Mouse (Mus musculus): ENCODE measurements around the gene Ptpn13. TPM values are rescaled to one million over a fixed set of nuclear protein-coding genes. Genes with fewer than 3 reads are reported as not detected.

The Ptpn13 gene
- polyA plus RNA-seq, 1 experiment: 7.6 TPM

DNA sequence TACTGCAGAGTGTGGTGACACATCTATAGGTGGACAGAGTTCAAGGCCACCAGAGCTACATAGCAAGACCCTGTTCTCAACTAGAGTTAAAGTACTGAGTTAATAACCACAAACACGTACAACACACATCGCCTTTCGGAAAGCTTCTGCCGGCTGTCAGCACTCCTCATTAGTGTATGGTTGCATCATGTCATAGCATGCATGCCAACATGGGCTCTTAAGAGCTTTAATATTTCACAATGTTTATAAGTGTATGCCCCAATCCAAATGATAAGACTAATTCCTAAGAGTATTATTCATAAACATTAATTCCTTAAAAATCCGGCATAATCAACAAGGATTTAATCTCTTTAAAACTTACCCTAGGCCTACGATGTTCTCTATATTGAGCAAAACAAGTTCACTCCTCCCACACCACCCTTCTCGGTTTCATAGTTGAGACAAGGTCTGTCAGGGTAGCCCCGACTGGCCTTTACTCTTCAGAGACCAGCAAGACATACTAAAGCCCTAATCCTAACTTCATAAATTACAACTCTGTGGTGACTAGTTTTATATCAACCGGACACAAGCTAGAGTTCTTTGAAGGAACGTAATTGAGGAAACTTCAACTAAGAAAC, 186.0 kb downstream of the Ptpn13 start:
- H3K4me3 ChIP-seq (ENCODE audit: control insufficient read depth, insufficient read depth, low read length): no peak overlapping the region
- DNase-seq: no peak
- H3K27ac ChIP-seq (ENCODE audit: control insufficient read depth, insufficient read depth, low read length): no peak overlapping the region
- TF ChIP-seq POLR2A (IDR thresholded peaks at IDR 0.05; ENCODE audit: control insufficient read depth, extremely low read depth, insufficient read depth, low read length, poor library complexity) (no peak), CTCF (IDR thresholded peaks at IDR 0.05; ENCODE audit: borderline replicate concordance, control insufficient read depth, extremely low read depth, insufficient read depth, low read length, poor library complexity) (no peak)
- no peaks in the 10 kb centered on the region for H3K27me3 ChIP-seq (ENCODE audit: control insufficient read depth, insufficient read depth, low read length)
- no peaks in the 10 kb centered on the region for H3K36me3 ChIP-seq (ENCODE audit: control insufficient read depth, insufficient read depth, low read length)
- 93% methylated on average over 10 of the region's 10 CpGs for WGBS
- H3K4me1 ChIP-seq (replicated peaks; ENCODE audit: control insufficient read depth, insufficient read depth, low read length): no peaks in the 10 kb centered on the region

DNA sequence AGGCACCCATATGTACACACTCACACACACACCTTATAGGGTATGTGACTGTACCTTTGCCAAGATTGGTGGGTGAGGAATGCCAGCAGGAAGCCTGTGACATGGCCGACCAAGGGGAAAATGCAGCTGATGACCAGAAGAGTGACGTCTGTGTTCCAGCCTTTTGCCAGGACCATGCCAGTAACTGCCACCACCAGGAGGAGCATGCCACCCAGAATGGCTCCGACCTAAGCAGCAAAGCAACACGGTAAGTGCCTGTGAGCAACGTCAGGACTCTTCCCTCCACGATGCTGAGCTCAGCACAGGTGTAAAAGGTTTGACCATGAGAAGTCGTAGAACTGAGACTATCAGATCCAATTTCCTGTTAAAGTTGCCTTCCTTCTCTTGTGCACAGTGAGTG, 187.3 kb downstream of the Ptpn13 start:
- H3K4me3 ChIP-seq (ENCODE audit: control insufficient read depth, insufficient read depth, low read length): no peak overlapping the region
- H3K27ac ChIP-seq (ENCODE audit: control insufficient read depth, insufficient read depth, low read length): no peak overlapping the region
- H3K4me1 ChIP-seq (replicated peaks; ENCODE audit: control insufficient read depth, insufficient read depth, low read length): no peaks in the 10 kb centered on the region
- H3K27me3 ChIP-seq (ENCODE audit: control insufficient read depth, insufficient read depth, low read length): no peaks in the 10 kb centered on the region
- H3K36me3 ChIP-seq (ENCODE audit: control insufficient read depth, insufficient read depth, low read length): no peaks in the 10 kb centered on the region
- WGBS: 90% methylated on average over 7 of the region's 7 CpGs
- DNase-seq: no peak
- TF ChIP-seq POLR2A (IDR thresholded peaks at IDR 0.05; ENCODE audit: control insufficient read depth, extremely low read depth, insufficient read depth, low read length, poor library complexity): no peak
- TF ChIP-seq CTCF (IDR thresholded peaks at IDR 0.05; ENCODE audit: borderline replicate concordance, control insufficient read depth, extremely low read depth, insufficient read depth, low read length, poor library complexity): no peak

DNA sequence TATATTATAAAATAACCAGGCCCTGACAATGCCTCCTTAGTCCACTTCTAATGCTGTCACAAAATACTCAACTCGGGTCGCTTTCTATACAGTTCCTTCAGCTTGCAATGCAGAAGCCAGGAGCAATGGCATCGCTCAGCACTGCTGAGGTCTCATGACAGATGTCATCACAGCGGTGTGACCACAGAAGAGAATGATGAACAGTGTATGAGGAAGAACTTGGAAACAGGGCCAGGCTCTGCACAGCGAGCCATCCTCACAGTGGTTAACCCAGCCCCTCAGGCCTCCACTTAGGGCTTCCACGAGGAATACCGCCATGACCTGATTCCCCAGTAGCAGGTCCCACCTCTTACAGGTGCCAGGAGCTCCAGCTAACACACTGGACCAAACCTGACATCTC, 189.4 kb downstream of the Ptpn13 start:
- Histone ChIP-seq H3K27ac (ENCODE audit: control insufficient read depth, insufficient read depth, low read length) (no peak overlapping the region), H3K4me1 (replicated peaks; ENCODE audit: control insufficient read depth, insufficient read depth, low read length) (no peaks in the 10 kb centered on the region), H3K4me3 (ENCODE audit: control insufficient read depth, insufficient read depth, low read length) (no peak overlapping the region), H3K36me3 (ENCODE audit: control insufficient read depth, insufficient read depth, low read length) (no peaks in the 10 kb centered on the region), H3K27me3 (ENCODE audit: control insufficient read depth, insufficient read depth, low read length) (no peaks in the 10 kb centered on the region)
- no peak for TF ChIP-seq POLR2A (IDR thresholded peaks at IDR 0.05; ENCODE audit: control insufficient read depth, extremely low read depth, insufficient read depth, low read length, poor library complexity)
- TF ChIP-seq CTCF (IDR thresholded peaks at IDR 0.05; ENCODE audit: borderline replicate concordance, control insufficient read depth, extremely low read depth, insufficient read depth, low read length, poor library complexity): no peak
- no peak for DNase-seq
- 77% methylated on average over 7 of the region's 7 CpGs for WGBS

DNA sequence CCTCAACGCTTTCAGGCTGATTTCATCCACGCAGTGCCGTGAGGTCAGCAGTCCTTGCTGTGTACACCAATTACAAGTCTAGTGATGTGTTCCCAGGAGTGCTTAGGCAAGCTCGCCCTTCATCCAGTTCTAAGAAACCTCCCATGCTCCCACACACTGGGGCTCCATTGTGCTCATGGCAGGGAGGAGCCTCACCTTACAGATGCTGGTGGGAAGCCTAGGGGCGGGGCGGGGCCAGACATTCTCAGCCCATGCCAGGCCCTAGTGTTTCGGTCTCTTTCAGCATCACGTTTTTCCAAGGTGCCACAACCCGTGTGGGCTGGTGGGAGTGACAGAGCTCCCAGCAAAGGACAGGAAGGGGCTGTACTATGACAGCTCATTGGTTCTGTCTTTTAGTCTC, 192.2 kb downstream of the Ptpn13 start:
- 94% methylated on average over 9 of the region's 9 CpGs for WGBS
- H3K36me3 ChIP-seq (ENCODE audit: control insufficient read depth, insufficient read depth, low read length): no peaks in the 10 kb centered on the region
- TF ChIP-seq CTCF (IDR thresholded peaks at IDR 0.05; ENCODE audit: borderline replicate concordance, control insufficient read depth, extremely low read depth, insufficient read depth, low read length, poor library complexity) (no peak), POLR2A (IDR thresholded peaks at IDR 0.05; ENCODE audit: control insufficient read depth, extremely low read depth, insufficient read depth, low read length, poor library complexity) (no peak)

DNA sequence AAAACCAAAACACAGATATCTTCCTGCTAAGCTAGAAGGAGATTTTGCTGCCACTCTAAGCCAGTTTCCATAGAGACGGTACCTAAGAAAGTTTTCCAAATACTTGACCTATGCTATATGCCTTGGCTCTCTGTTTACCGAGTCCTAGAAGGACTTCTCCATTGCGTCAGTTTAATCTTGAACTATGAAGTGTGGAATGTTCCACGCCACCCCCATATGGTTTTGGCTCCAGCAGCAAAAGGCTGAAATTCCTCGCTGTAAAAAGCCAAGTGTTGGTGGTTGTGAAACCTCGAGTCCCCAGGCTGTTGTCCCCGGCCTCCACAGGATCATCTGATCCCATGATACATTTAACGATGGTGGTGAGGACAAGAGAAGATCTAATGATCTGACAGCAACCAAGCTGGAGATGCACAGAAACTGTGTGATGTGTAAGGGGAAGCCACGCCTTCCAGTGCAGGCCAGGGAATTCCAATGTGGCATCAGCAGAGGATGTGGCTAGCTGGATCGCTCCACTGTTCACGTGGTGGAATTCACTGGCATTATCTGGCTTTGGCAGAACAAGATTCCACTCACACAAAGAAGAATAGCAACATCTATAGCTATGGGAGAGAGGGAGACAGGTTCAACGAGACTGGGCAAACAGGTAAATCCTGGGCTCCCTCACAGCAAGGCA, 195.4 kb downstream of the Ptpn13 start:
- Histone ChIP-seq H3K27me3 (ENCODE audit: control insufficient read depth, insufficient read depth, low read length) (no peaks in the 10 kb centered on the region), H3K4me3 (ENCODE audit: control insufficient read depth, insufficient read depth, low read length) (no peak overlapping the region), H3K4me1 (replicated peaks; ENCODE audit: control insufficient read depth, insufficient read depth, low read length) (no peaks in the 10 kb centered on the region), H3K36me3 (ENCODE audit: control insufficient read depth, insufficient read depth, low read length) (no peaks in the 10 kb centered on the region), H3K27ac (ENCODE audit: control insufficient read depth, insufficient read depth, low read length) (no peak overlapping the region)
- TF ChIP-seq CTCF (IDR thresholded peaks at IDR 0.05; ENCODE audit: borderline replicate concordance, control insufficient read depth, extremely low read depth, insufficient read depth, low read length, poor library complexity) (no peak), POLR2A (IDR thresholded peaks at IDR 0.05; ENCODE audit: control insufficient read depth, extremely low read depth, insufficient read depth, low read length, poor library complexity) (no peak)
- DNase-seq: no peak
- 91% methylated on average over 12 of the region's 12 CpGs for WGBS

More for the DNA sequence above, 192.2 kb downstream of the Ptpn13 start:
- Histone ChIP-seq H3K4me3 (ENCODE audit: control insufficient read depth, insufficient read depth, low read length) (no peak overlapping the region), H3K27me3 (ENCODE audit: control insufficient read depth, insufficient read depth, low read length) (no peaks in the 10 kb centered on the region), H3K27ac (ENCODE audit: control insufficient read depth, insufficient read depth, low read length) (no peak overlapping the region), H3K4me1 (replicated peaks; ENCODE audit: control insufficient read depth, insufficient read depth, low read length) (no peaks in the 10 kb centered on the region)
- no peak for DNase-seq

DNA sequence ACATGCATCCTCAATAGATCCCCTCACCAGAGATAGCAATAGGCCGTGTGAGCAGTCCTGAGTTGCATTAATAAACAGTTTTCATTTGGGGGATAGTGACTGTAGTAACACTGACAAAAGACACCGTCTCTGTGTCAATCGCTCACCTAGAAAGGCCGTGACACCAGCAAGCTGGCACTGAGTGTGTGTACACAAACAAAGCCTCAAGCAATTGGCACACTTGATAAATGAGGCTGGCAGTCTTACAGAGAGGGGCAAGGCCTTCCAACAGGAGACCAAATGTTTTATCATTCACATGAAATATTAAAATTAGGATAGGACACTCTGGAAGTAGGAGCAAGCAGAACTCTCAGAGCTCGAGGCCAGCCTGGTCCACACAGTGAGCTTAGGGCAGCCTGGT, 197.3 kb downstream of the Ptpn13 start:
- H3K36me3 ChIP-seq (ENCODE audit: control insufficient read depth, insufficient read depth, low read length): no peaks in the 10 kb centered on the region
- TF ChIP-seq POLR2A (IDR thresholded peaks at IDR 0.05; ENCODE audit: control insufficient read depth, extremely low read depth, insufficient read depth, low read length, poor library complexity) (no peak), CTCF (IDR thresholded peaks at IDR 0.05; ENCODE audit: borderline replicate concordance, control insufficient read depth, extremely low read depth, insufficient read depth, low read length, poor library complexity) (no peak)
- no peak overlapping the region for H3K27ac ChIP-seq (ENCODE audit: control insufficient read depth, insufficient read depth, low read length)
- H3K4me3 ChIP-seq (ENCODE audit: control insufficient read depth, insufficient read depth, low read length): no peak overlapping the region
- H3K4me1 ChIP-seq (replicated peaks; ENCODE audit: control insufficient read depth, insufficient read depth, low read length): no peaks in the 10 kb centered on the region
- WGBS: 94% methylated on average over 5 of the region's 5 CpGs
- H3K27me3 ChIP-seq (ENCODE audit: control insufficient read depth, insufficient read depth, low read length): no peaks in the 10 kb centered on the region
- DNase-seq: no peak

Data from thymus, adult 2 months (tissue).